Mouse (Mus musculus): Measurements from ENCODE around the gene Fam129a. TPM values are rescaled to one million over a fixed set of nuclear protein-coding genes. Genes with fewer than 3 reads are reported as not detected.

Gene Fam129a
- total and polyA plus RNA-seq, 2 experiments from 2014 or later, result 1.2 to 1.4 TPM

GRCm38 (mm10) chr1:151581454-151581853 is 10.5 kb downstream of the Fam129a start:
- no peak for TF ChIP-seq CTCF (IDR thresholded peaks at IDR 0.05)

DNA sequence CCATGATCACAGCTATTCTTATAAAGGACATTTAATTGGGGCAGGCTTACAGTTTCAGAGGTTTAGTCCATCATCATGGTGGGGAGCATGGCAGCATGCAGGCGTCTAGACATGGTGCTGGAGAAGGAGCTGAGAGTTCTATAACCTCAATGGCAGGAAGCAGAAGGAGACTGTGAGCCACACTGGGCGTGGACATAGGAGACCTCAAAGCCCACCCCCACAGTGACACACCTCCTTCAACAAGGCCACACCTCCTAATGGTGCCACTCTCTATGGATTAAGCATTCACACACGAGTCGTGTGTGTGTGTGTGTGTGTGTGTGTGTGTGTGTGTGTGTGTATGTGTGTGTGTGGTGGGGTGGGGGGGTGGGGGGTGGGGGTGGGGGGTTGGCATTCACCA is 11.0 kb downstream of the Fam129a start:
- no peak overlapping the region for H3K27ac ChIP-seq (ENCODE audit: low read depth, low read length)
- H3K27me3 ChIP-seq (ENCODE audit: insufficient read depth, low read length), result no peaks in the 10 kb centered on the region
- H3K4me3 ChIP-seq (ENCODE audit: low read depth, low read length), result no peak overlapping the region
- no peaks in the 10 kb centered on the region for H3K36me3 ChIP-seq (ENCODE audit: insufficient read depth, low read length)
- H3K9ac ChIP-seq (replicated peaks; ENCODE audit: low read length, poor library complexity, severe bottlenecking), result no peak overlapping the region
- no peak overlapping the region for H3K4me2 ChIP-seq (ENCODE audit: low read depth, low read length, poor library complexity, severe bottlenecking)
- TF ChIP-seq CTCF (IDR thresholded peaks at IDR 0.05), result no peak
- WGBS, result 81% methylated on average over 4 of the region's 4 CpGs
- DNase-seq (ENCODE audit: low spot score) (no peak), ATAC-seq (ENCODE audit: low FRiP score) (no peak)
- H3K4me1 ChIP-seq (ENCODE audit: insufficient read depth, low read length), result no peaks in the 10 kb centered on the region
- H3K9me3 ChIP-seq (ENCODE audit: low read length), result no peaks in the 10 kb centered on the region

More at GRCm38 (mm10) chr1:151581454-151581853, 10.5 kb downstream of the Fam129a start:
- H3K4me2 ChIP-seq (ENCODE audit: low read depth, low read length, poor library complexity, severe bottlenecking), result no peak overlapping the region
- H3K9me3 ChIP-seq (ENCODE audit: low read length), result no peaks in the 10 kb centered on the region
- WGBS, result 86% methylated on average over 6 of the region's 6 CpGs
- no peak for ATAC-seq (ENCODE audit: low FRiP score)
- no peak overlapping the region for H3K27ac ChIP-seq (ENCODE audit: low read depth, low read length)
- H3K27me3 ChIP-seq (ENCODE audit: insufficient read depth, low read length), result no peaks in the 10 kb centered on the region
- no peaks in the 10 kb centered on the region for H3K36me3 ChIP-seq (ENCODE audit: insufficient read depth, low read length)
- no peak overlapping the region for H3K4me3 ChIP-seq (ENCODE audit: low read depth, low read length)
- H3K9ac ChIP-seq (replicated peaks; ENCODE audit: low read length, poor library complexity, severe bottlenecking), result no peak overlapping the region
- no peaks in the 10 kb centered on the region for H3K4me1 ChIP-seq (ENCODE audit: insufficient read depth, low read length)
- no peak for DNase-seq (ENCODE audit: low spot score)

- Histone ChIP-seq H3K9ac (replicated peaks; ENCODE audit: low read length, poor library complexity, severe bottlenecking) (no peak overlapping the region), H3K9me3 (ENCODE audit: low read length) (no peaks in the 10 kb centered on the region), H3K27me3 (ENCODE audit: insufficient read depth, low read length) (no peaks in the 10 kb centered on the region), H3K27ac (ENCODE audit: low read depth, low read length) (no peak overlapping the region), H3K4me1 (ENCODE audit: insufficient read depth, low read length) (no peaks in the 10 kb centered on the region), H3K4me2 (ENCODE audit: low read depth, low read length, poor library complexity, severe bottlenecking) (no peak overlapping the region), H3K36me3 (ENCODE audit: insufficient read depth, low read length) (no peaks in the 10 kb centered on the region), H3K4me3 (ENCODE audit: low read depth, low read length) (no peak overlapping the region)
- WGBS, result 82% methylated on average over 8 of the region's 8 CpGs
- ATAC-seq (ENCODE audit: low FRiP score) (no peak), DNase-seq (ENCODE audit: low spot score) (no peak)
- no peak for TF ChIP-seq CTCF (IDR thresholded peaks at IDR 0.05)
These were observed 12.6 kb downstream of the Fam129a start for GRCm38 (mm10) chr1:151583457-151584181.

- Histone ChIP-seq H3K4me3 (ENCODE audit: low read depth, low read length) (no peak overlapping the region), H3K27ac (ENCODE audit: low read depth, low read length) (no peak overlapping the region), H3K36me3 (ENCODE audit: insufficient read depth, low read length) (no peaks in the 10 kb centered on the region), H3K4me1 (ENCODE audit: insufficient read depth, low read length) (no peaks in the 10 kb centered on the region), H3K9ac (replicated peaks; ENCODE audit: low read length, poor library complexity, severe bottlenecking) (no peak overlapping the region), H3K27me3 (ENCODE audit: insufficient read depth, low read length) (no peaks in the 10 kb centered on the region), H3K9me3 (ENCODE audit: low read length) (no peaks in the 10 kb centered on the region), H3K4me2 (ENCODE audit: low read depth, low read length, poor library complexity, severe bottlenecking) (no peak overlapping the region)
- 63% methylated on average over 1 of the region's 1 CpGs for WGBS
- DNase-seq (ENCODE audit: low spot score) (no peak), ATAC-seq (ENCODE audit: low FRiP score) (no peak)
- TF ChIP-seq CTCF (IDR thresholded peaks at IDR 0.05), result no peak
These were observed 13.1 kb downstream of the Fam129a start for GRCm38 (mm10) chr1:151584182-151584471.

- no peak overlapping the region for H3K4me3 ChIP-seq (ENCODE audit: low read depth, low read length)
- H3K27ac ChIP-seq (ENCODE audit: low read depth, low read length), result no peak overlapping the region
- no peak overlapping the region for H3K9ac ChIP-seq (replicated peaks; ENCODE audit: low read length, poor library complexity, severe bottlenecking)
- no peak for DNase-seq (ENCODE audit: low spot score)
- no peaks in the 10 kb centered on the region for H3K4me1 ChIP-seq (ENCODE audit: insufficient read depth, low read length)
- no peak overlapping the region for H3K4me2 ChIP-seq (ENCODE audit: low read depth, low read length, poor library complexity, severe bottlenecking)
- WGBS, result 84% methylated on average over 11 of the region's 11 CpGs
- no peak for ATAC-seq (ENCODE audit: low FRiP score)
- TF ChIP-seq CTCF (IDR thresholded peaks at IDR 0.05), result no peak
- H3K36me3 ChIP-seq (ENCODE audit: insufficient read depth, low read length), result no peaks in the 10 kb centered on the region
- H3K9me3 ChIP-seq (ENCODE audit: low read length), result no peaks in the 10 kb centered on the region
- no peaks in the 10 kb centered on the region for H3K27me3 ChIP-seq (ENCODE audit: insufficient read depth, low read length)
These were observed 13.7 kb downstream of the Fam129a start for GRCm38 (mm10) chr1:151584565-151585216.

GRCm38 (mm10) chr1:151585647-151586046 is 14.7 kb downstream of the Fam129a start:
- no peak overlapping the region for H3K4me2 ChIP-seq (ENCODE audit: low read depth, low read length, poor library complexity, severe bottlenecking)
- H3K27me3 ChIP-seq (ENCODE audit: insufficient read depth, low read length), result no peaks in the 10 kb centered on the region
- no peak overlapping the region for H3K4me3 ChIP-seq (ENCODE audit: low read depth, low read length)
- no peaks in the 10 kb centered on the region for H3K4me1 ChIP-seq (ENCODE audit: insufficient read depth, low read length)
- no peak for ATAC-seq (ENCODE audit: low FRiP score)
- no peaks in the 10 kb centered on the region for H3K36me3 ChIP-seq (ENCODE audit: insufficient read depth, low read length)
- H3K9me3 ChIP-seq (ENCODE audit: low read length), result no peaks in the 10 kb centered on the region
- no peak overlapping the region for H3K27ac ChIP-seq (ENCODE audit: low read depth, low read length)
- WGBS, result 53% methylated on average over 4 of the region's 4 CpGs
- TF ChIP-seq CTCF (IDR thresholded peaks at IDR 0.05), result no peak
- no peak overlapping the region for H3K9ac ChIP-seq (replicated peaks; ENCODE audit: low read length, poor library complexity, severe bottlenecking)
- DNase-seq (ENCODE audit: low spot score), result no peak

All from midbrain, postnatal 0 days (tissue).